Mouse (Mus musculus) embryo, embryonic 11.5 days (tissue): ENCODE measurements around the gene Ctnna3.
A peak's percentile ranks its signal among the peaks of the same experiment; 100 is the strongest.
"Not testable (repeated sequence)": the region's sequence is repeated elsewhere in the genome, so short reads cannot be mapped to it uniquely, and the experiment has no call there.

ENCODE experiments used
- DNase-seq: peaks from one replicate; pipeline ENCODE4 v3.0.0-alpha.2; 2012; ENCODE audit warnings: low read depth, low spot score

Gene Ctnna3

GRCm38 (mm10) chr10:63429785-63430305, at the start of gene Ctnna3:
Gene Ctnna3 (plus strand): TSS chr10:63430098.
- DNase-seq = peak; percentile 89

- DNase-seq = no peak
Measured at GRCm38 (mm10) chr10:63381498-63382280, 48.2 kb upstream of the Ctnna3 start, which contains the start of gene Sirt1. Gene Sirt1 (minus strand): TSS chr10:63381704.

- DNase-seq = peak; percentile 89
Measured at GRCm38 (mm10) chr10:63382372-63383279, 47.3 kb upstream of the Ctnna3 start, which contains the start of gene Dnajc12. Gene Dnajc12 (plus strand): TSS chr10:63382443.

GRCm38 (mm10) chr10:63385897-63386296, 44.0 kb upstream of the Ctnna3 start:
- DNase-seq = not testable (repeated sequence)

GRCm38 (mm10) chr10:63386444-63386843, 43.5 kb upstream of the Ctnna3 start:
- DNase-seq = peak; percentile 55

GRCm38 (mm10) chr10:63386991-63387390, 42.9 kb upstream of the Ctnna3 start:
- DNase-seq = no peak

GRCm38 (mm10) chr10:63388948-63389347, 41.0 kb upstream of the Ctnna3 start:
- DNase-seq = no peak

GRCm38 (mm10) chr10:63396963-63397362, 32.9 kb upstream of the Ctnna3 start:
- no peak for DNase-seq

- DNase-seq = no peak
Measured at GRCm38 (mm10) chr10:63402731-63403504, 27.0 kb upstream of the Ctnna3 start.

GRCm38 (mm10) chr10:63403636-63404035, 26.3 kb upstream of the Ctnna3 start:
- no peak for DNase-seq

GRCm38 (mm10) chr10:63410162-63410956, 19.5 kb upstream of the Ctnna3 start:
- DNase-seq = no peak

- not testable (repeated sequence) for DNase-seq
Measured at GRCm38 (mm10) chr10:63411674-63412073, 18.2 kb upstream of the Ctnna3 start.

- DNase-seq = no peak
Measured at GRCm38 (mm10) chr10:63412756-63413155, 17.1 kb upstream of the Ctnna3 start.

GRCm38 (mm10) chr10:63415287-63415686, 14.6 kb upstream of the Ctnna3 start:
- no peak for DNase-seq

- no peak for DNase-seq
Measured at GRCm38 (mm10) chr10:63415850-63416249, 14.0 kb upstream of the Ctnna3 start.

GRCm38 (mm10) chr10:63417061-63417460, 12.8 kb upstream of the Ctnna3 start:
- no peak for DNase-seq

- DNase-seq = no peak
Measured at GRCm38 (mm10) chr10:63421739-63422735, 7.9 kb upstream of the Ctnna3 start, which contains the start of gene Gm7075. Gene Gm7075 (minus strand): TSS chr10:63421789.

GRCm38 (mm10) chr10:63422736-63422992, 7.2 kb upstream of the Ctnna3 start:
- no peak for DNase-seq
